Mouse (Mus musculus) testis, adult 2 months (tissue): ENCODE data around the gene Thrb. TPM values are rescaled to one million over a fixed set of nuclear protein-coding genes. Genes with fewer than 3 reads are reported as not detected.

ENCODE experiments used
- H3K27ac ChIP-seq: fragments of 200-500 bp; 2 replicates; pipeline ENCODE4 v1.5.1; 2012; ENCODE audit warnings: low read depth, low read length; ENCODE audit not compliant: control insufficient read depth, insufficient read depth
- H3K27me3 ChIP-seq: fragments of 200-500 bp; 2 replicates; pipeline ENCODE4 v1.6.1; 2012; ENCODE audit warnings: mild to moderate bottlenecking, low read length, moderate library complexity; ENCODE audit not compliant: control insufficient read depth, insufficient read depth
- H3K36me3 ChIP-seq: fragments of 200-500 bp; 2 replicates; pipeline ENCODE4 v1.6.1; 2012; ENCODE audit warnings: mild to moderate bottlenecking, low read length; ENCODE audit not compliant: control insufficient read depth, insufficient read depth
- H3K4me1 ChIP-seq: fragments of 200-500 bp; 2 replicates; pipeline ENCODE4 v1.6.1; 2012; ENCODE audit warnings: low read length; ENCODE audit not compliant: control insufficient read depth, insufficient read depth
- H3K4me3 ChIP-seq: fragments of 200-500 bp; 2 replicates; pipeline ENCODE4 v1.5.1; 2012; ENCODE audit warnings: low read depth, mild to moderate bottlenecking, low read length, moderate library complexity, mixed read lengths; ENCODE audit not compliant: control insufficient read depth
- CTCF ChIP-seq: fragments of 200-500 bp; IDR thresholded peaks from 2 replicates; pipeline ENCODE4 v1.5.1; 2012; ENCODE audit warnings: low read depth, mild to moderate bottlenecking, inconsistent platforms, low read length, moderate library complexity; ENCODE audit not compliant: control insufficient read depth, insufficient read depth, insufficient replicate concordance
- POLR2A ChIP-seq: fragments of 200-500 bp; IDR thresholded peaks from 2 replicates; pipeline ENCODE4 v1.6.1; 2012; ENCODE audit warnings: low read depth, mild to moderate bottlenecking, inconsistent platforms, low read length, moderate library complexity; ENCODE audit not compliant: control insufficient read depth
- polyA plus RNA-seq: library from polyadenylated mRNA; depleted of rRNA; stranded (reverse); fragments of >200 nt; gene quantifications from 2 replicates; pipeline ENCODE4 v1.2.3, GENCODE M21; 2012

The Thrb gene
- polyA plus RNA-seq, 1 experiment = 1.3 TPM

- no peaks in the 10 kb centered on the region for H3K27me3 ChIP-seq
- no peaks in the 10 kb centered on the region for H3K36me3 ChIP-seq
- no peak overlapping the region for H3K4me3 ChIP-seq
- TF ChIP-seq CTCF = no peak
- TF ChIP-seq POLR2A = no peak
- no peak overlapping the region for H3K27ac ChIP-seq
- no peaks in the 10 kb centered on the region for H3K4me1 ChIP-seq
Observed at GRCm38 (mm10) chr14:17846700-17847099, 186.6 kb downstream of the Thrb start.

GRCm38 (mm10) chr14:17847211-17847610 is 187.2 kb downstream of the Thrb start:
- TF ChIP-seq POLR2A (no peak), CTCF (no peak)
- Histone ChIP-seq H3K27ac (no peak overlapping the region), H3K4me1 (no peaks in the 10 kb centered on the region), H3K36me3 (no peaks in the 10 kb centered on the region), H3K4me3 (no peak overlapping the region), H3K27me3 (no peaks in the 10 kb centered on the region)

- Histone ChIP-seq H3K36me3 (no peaks in the 10 kb centered on the region), H3K4me3 (no peak overlapping the region)
- TF ChIP-seq CTCF = no peak
- no peak for TF ChIP-seq POLR2A
Observed at GRCm38 (mm10) chr14:17850355-17850754, 190.3 kb downstream of the Thrb start.

GRCm38 (mm10) chr14:17852236-17852635 is 192.2 kb downstream of the Thrb start:
- TF ChIP-seq CTCF = no peak
- no peak for TF ChIP-seq POLR2A
- Histone ChIP-seq H3K36me3 (no peaks in the 10 kb centered on the region), H3K27ac (no peak overlapping the region), H3K4me1 (no peaks in the 10 kb centered on the region), H3K27me3 (no peaks in the 10 kb centered on the region), H3K4me3 (no peak overlapping the region)

More at GRCm38 (mm10) chr14:17850355-17850754, 190.3 kb downstream of the Thrb start:
- no peak overlapping the region for H3K27ac ChIP-seq
- H3K27me3 ChIP-seq = no peaks in the 10 kb centered on the region
- no peaks in the 10 kb centered on the region for H3K4me1 ChIP-seq

- H3K27me3 ChIP-seq = no peaks in the 10 kb centered on the region
- no peaks in the 10 kb centered on the region for H3K4me1 ChIP-seq
- H3K4me3 ChIP-seq = no peak overlapping the region
- H3K27ac ChIP-seq = no peak overlapping the region
- no peaks in the 10 kb centered on the region for H3K36me3 ChIP-seq
- no peak for TF ChIP-seq POLR2A
- TF ChIP-seq CTCF = no peak
Observed at GRCm38 (mm10) chr14:17859790-17860385, 199.8 kb downstream of the Thrb start.

- TF ChIP-seq POLR2A (no peak), CTCF (no peak)
- Histone ChIP-seq H3K27ac (no peak overlapping the region), H3K27me3 (no peaks in the 10 kb centered on the region), H3K4me3 (no peak overlapping the region), H3K4me1 (no peaks in the 10 kb centered on the region), H3K36me3 (no peaks in the 10 kb centered on the region)
Observed at GRCm38 (mm10) chr14:17862651-17863050, 202.6 kb downstream of the Thrb start.

GRCm38 (mm10) chr14:17863701-17864320 is 203.8 kb downstream of the Thrb start:
- TF ChIP-seq POLR2A (no peak), CTCF (no peak)
- no peaks in the 10 kb centered on the region for H3K36me3 ChIP-seq
- no peak overlapping the region for H3K4me3 ChIP-seq
- H3K27ac ChIP-seq = no peak overlapping the region
- H3K27me3 ChIP-seq = no peaks in the 10 kb centered on the region
- H3K4me1 ChIP-seq = no peaks in the 10 kb centered on the region
